Mouse (Mus musculus) ES-E14 (cell line): ENCODE results near the gene Etfb. TPM values are rescaled to one million over a fixed set of nuclear protein-coding genes. Genes with fewer than 3 reads are reported as not detected.

Source experiments
- DNase-seq: peaks from one replicate; pipeline ENCODE4 v3.0.0-alpha.2; 2013; ENCODE audit warnings: low read depth, low spot score
- H3K27ac ChIP-seq: 2 replicates; pipeline ENCODE4 v1.5.1; 2012; ENCODE audit warnings: low read depth, mild to moderate bottlenecking, low read length, moderate library complexity, mixed read lengths; ENCODE audit not compliant: poor library complexity, insufficient read depth, severe bottlenecking
- H3K36me3 ChIP-seq: 2 replicates; pipeline ENCODE4 v1.6.1; 2012; ENCODE audit warnings: mild to moderate bottlenecking, low read length, moderate library complexity, mixed read lengths; ENCODE audit not compliant: control insufficient read depth, poor library complexity, insufficient read depth, severe bottlenecking
- H3K4me1 ChIP-seq, 2 experiments: fragments of 150-350 bp in 1 of 2; sonication (generic) in 1 of 2; 2 replicates each; pipeline ENCODE4 v1.6.1; 2012; ENCODE audit warnings: low read length in 2 of 2, mild to moderate bottlenecking in 1 of 2, mixed read lengths in 1 of 2; ENCODE audit not compliant: control insufficient read depth in 2 of 2, insufficient read depth in 2 of 2, poor library complexity in 1 of 2
- H3K4me3 ChIP-seq, 2 experiments: fragments of 150-350 bp in 1 of 2; sonication (generic) in 1 of 2; 2 replicates each; pipeline ENCODE4 v1.5.1; 2012; ENCODE audit warnings: low read length in 2 of 2, low read depth in 1 of 2, mild to moderate bottlenecking in 1 of 2, mixed read lengths in 1 of 2; ENCODE audit not compliant: insufficient read depth in 1 of 2, poor library complexity in 1 of 2, severe bottlenecking in 1 of 2
- H3K9ac ChIP-seq: 2 replicates; pipeline ENCODE4 v1.6.1; 2012; ENCODE audit warnings: low read depth, mild to moderate bottlenecking, low read length, mixed read lengths; ENCODE audit not compliant: poor library complexity, insufficient read depth, severe bottlenecking
- H3K9me3 ChIP-seq: fragments of 150-350 bp; sonication (generic); 2 replicates; pipeline ENCODE4 v1.6.1; 2012; ENCODE audit warnings: low read depth, mild to moderate bottlenecking, low read length; ENCODE audit not compliant: control insufficient read depth, insufficient read depth
- CHD2 ChIP-seq: IDR thresholded peaks from 2 replicates; pipeline ENCODE4 v1.6.1; 2014; ENCODE audit warnings: mild to moderate bottlenecking, low read depth, low read length, inconsistent platforms
- HCFC1 ChIP-seq: IDR thresholded peaks from 2 replicates; pipeline ENCODE4 v1.6.1; 2012; ENCODE audit warnings: low read length, inconsistent platforms, borderline replicate concordance; ENCODE audit not compliant: insufficient read depth
- MAFK ChIP-seq: IDR thresholded peaks from 2 replicates; pipeline ENCODE4 v1.6.1; 2014; ENCODE audit warnings: mild to moderate bottlenecking, low read depth, low read length, inconsistent platforms; ENCODE audit not compliant: insufficient read depth
- ZC3H11A ChIP-seq: IDR thresholded peaks from 2 replicates; pipeline ENCODE4 v1.6.1; 2012; ENCODE audit warnings: low read depth, mild to moderate bottlenecking, inconsistent platforms, low read length, borderline replicate concordance
- ZNF384 ChIP-seq: IDR thresholded peaks from 2 replicates; pipeline ENCODE4 v1.6.1; 2012; ENCODE audit warnings: low read depth, low read length, inconsistent platforms
- in situ Hi-C, 2 experiments: fragments of 600-800 bp; cut with MboI; formaldehyde crosslinking; loops; one replicate each; pipeline ENCODE4 v1.15.1; 2025; ENCODE audit warnings: low sequenced_read_pairs in 2 of 2, inconsistent platforms in 1 of 2; ENCODE audit not compliant: unreplicated experiment in 2 of 2
- total RNA-seq: library from RNA; depleted of rRNA; stranded (reverse); fragments of 300-350 nt; gene quantifications from 2 replicates; pipeline ENCODE4 v1.2.3, GENCODE M21; 2012; rRNA removed

Etfb gene
- total RNA-seq, result 126 and 134 TPM in 2 replicates

DNA sequence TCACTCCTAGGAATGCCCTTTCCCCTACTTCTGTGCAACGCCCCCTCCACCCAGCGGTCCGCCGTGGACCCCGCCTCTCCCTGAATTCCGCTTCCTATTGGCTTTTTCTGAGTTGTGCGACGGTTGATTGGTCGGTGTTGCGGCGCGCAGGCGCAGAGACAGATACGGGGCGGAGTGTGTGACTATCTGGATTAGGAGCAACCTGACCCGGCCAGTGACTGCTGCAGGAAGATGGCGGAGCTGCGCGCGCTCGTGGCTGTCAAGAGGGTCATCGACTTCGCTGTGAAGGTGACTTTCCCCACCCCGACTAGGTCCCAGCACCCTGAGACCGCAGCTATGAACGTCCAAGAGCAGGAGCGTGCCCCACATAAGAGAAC, at the start of gene Etfb, which contains the start of gene Gm45233:
Gene Etfb (plus strand): TSS at position 167 of the 377 bp plus-strand sequence.
Gene Gm45233 (plus strand): TSS at position 212 of the 377 bp plus-strand sequence.
- Histone ChIP-seq H3K4me3 (peak within 1 kb of the TSS; percentile 68 to 85), H3K36me3 (no peaks in the 10 kb centered on the region), H3K27ac (peak within 1 kb of the TSS; percentile 46; the same call in 1 of the 2 replicates), H3K4me1 (peaks cover 0 to 6% of the 10 kb centered on the region in 2 experiments; a peak in 3 of 4 replicates), H3K9me3 (no peaks in the 10 kb centered on the region), H3K9ac (peak within 1 kb of the TSS; percentile 81)
- in situ Hi-C loops, result no loop called here
- no peak for TF ChIP-seq ZC3H11A
- peak; percentile 58; the same call in 1 of the 2 replicates for TF ChIP-seq CHD2
- DNase-seq, result peak; percentile 94

DNA sequence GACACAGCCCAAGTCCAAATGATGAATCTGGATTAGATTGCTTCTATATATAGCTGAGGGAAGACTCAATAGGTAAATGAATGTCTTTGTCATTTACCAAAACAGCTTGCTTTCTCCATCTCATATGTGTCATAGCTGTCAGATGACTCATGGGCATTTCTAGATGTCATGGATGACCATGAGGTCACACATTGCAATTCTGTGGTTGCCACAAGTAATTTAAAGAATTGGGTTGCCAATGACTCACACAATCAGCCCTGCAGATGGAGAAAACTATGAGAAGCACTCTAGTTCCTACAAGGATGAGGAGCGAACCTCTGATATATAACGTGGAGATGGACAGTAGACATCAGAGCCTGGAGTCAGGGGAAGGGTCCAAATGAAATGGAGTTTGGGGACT, 44.4 kb upstream of the Etfb start:
- no peaks in the 10 kb centered on the region for H3K36me3 ChIP-seq
- in situ Hi-C loops, result no loop called here
- TF ChIP-seq ZNF384 (no peak), MAFK (no peak), HCFC1 (no peak), ZC3H11A (no peak), CHD2 (no peak)

DNA sequence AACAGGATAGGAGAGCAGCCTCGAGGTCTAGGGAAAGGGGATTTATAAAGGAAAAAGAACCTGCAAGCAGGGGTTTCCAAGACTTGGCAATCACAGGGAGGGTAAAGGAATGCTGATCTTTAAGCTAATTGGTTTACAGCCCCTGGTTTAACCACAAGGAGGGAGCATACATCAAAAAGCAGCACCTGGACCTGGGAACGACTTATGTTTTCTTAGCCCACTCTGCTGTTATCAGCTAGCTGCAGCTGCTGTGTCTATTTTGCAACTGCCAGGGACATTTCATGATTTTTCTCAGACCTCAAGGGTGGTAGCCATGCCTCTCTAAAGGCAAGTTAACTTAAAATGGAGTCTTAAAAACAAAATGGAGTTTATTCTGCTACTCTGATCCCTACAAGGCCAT, 41.2 kb upstream of the Etfb start:
- in situ Hi-C loops, result no loop called here
- H3K4me1 ChIP-seq, result no peaks in the 10 kb centered on the region

More for the DNA sequence above, 44.4 kb upstream of the Etfb start:
- H3K4me1 ChIP-seq, result no peaks in the 10 kb centered on the region
- H3K9me3 ChIP-seq, result no peaks in the 10 kb centered on the region
- H3K27ac ChIP-seq, result no peak overlapping the region
- no peak overlapping the region for H3K9ac ChIP-seq
- DNase-seq, result no peak
- H3K4me3 ChIP-seq, result no peak overlapping the region

DNA sequence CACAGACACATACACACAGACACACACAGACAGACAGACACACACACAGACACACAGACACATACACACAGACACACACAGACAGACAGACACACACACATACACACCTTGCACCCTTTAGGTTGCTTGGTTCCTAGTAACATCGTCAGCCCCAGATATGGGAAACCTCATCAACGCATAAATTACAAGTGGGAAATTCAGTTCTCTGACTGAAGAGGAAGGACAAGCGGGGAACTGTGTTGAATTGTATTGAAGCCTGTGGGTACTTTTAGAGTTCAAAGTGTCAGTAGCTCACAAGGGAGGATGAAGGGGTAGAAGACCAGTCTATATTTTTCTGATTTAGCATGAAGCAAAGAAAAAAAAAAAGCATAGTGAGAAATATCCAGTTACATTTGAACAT, 36.3 kb upstream of the Etfb start:
- TF ChIP-seq ZC3H11A (no peak), ZNF384 (no peak), MAFK (no peak), HCFC1 (no peak), CHD2 (no peak)
- Histone ChIP-seq H3K4me3 (no peak overlapping the region), H3K36me3 (no peaks in the 10 kb centered on the region), H3K4me1 (peaks cover 0 to 2% of the 10 kb centered on the region in 2 experiments; a peak in 1 of 4 replicates), H3K9ac (no peak overlapping the region), H3K27ac (no peak overlapping the region), H3K9me3 (no peaks in the 10 kb centered on the region)
- DNase-seq, result no peak
- in situ Hi-C loops, result no loop called here

More for the DNA sequence above, 41.2 kb upstream of the Etfb start:
- Histone ChIP-seq H3K36me3 (no peaks in the 10 kb centered on the region), H3K9me3 (no peaks in the 10 kb centered on the region), H3K4me3 (no peak overlapping the region), H3K9ac (no peak overlapping the region), H3K27ac (no peak overlapping the region)
- TF ChIP-seq CHD2 (no peak), MAFK (no peak), ZNF384 (no peak), HCFC1 (no peak), ZC3H11A (no peak)
- DNase-seq, result no peak

DNA sequence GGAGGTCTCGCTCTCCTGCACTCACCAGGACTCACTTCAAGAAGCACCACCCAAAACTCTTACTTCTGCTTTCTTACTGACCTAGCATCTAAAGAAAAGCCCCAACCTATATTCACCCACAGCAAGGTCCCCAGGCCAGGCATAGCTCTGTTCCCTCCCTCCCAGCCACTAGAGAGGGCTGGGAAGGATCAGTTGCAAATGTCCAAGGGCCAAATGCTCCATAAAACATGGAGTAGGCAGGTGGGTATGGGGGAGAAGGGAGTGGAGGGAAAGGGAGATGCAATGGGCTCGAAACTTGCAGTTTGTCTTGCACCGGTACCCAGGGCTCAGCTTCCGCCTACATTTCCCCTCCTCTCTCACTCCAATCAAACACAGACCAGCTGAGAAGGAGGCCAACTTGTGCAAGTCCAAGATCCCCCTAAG, 35.7 kb upstream of the Etfb start, which contains the start of gene Siglecg:
Gene Siglecg (plus strand): TSS at position 74 of the 423 bp plus-strand sequence.
- H3K4me1 ChIP-seq, result peaks cover 0 to 2% of the 10 kb centered on the region in 2 experiments; a peak in 1 of 4 replicates
- DNase-seq, result no peak
- H3K9ac ChIP-seq, result no peak within 1 kb of the TSS
- no peak within 1 kb of the TSS for H3K4me3 ChIP-seq
- H3K36me3 ChIP-seq, result no peaks in the 10 kb centered on the region
- no peaks in the 10 kb centered on the region for H3K9me3 ChIP-seq
- in situ Hi-C loops, result no loop called here
- H3K27ac ChIP-seq, result no peak within 1 kb of the TSS
- TF ChIP-seq CHD2 (no peak), HCFC1 (no peak), ZC3H11A (no peak), MAFK (no peak), ZNF384 (no peak)
